Mouse (Mus musculus): Measurements from ENCODE around the gene Zmym3. TPM values are rescaled to one million over a fixed set of nuclear protein-coding genes. Genes with fewer than 3 reads are reported as not detected.
"Not testable (repeated sequence)": the region's sequence is repeated elsewhere in the genome, so short reads cannot be mapped to it uniquely, and the experiment has no call there.

The Zmym3 gene
- total and polyA plus RNA-seq, 2 experiments from 2014 or later = 129 to 226 TPM

- not testable (repeated sequence) for ATAC-seq (ENCODE audit: low FRiP score)
These were observed 61.7 kb downstream of the Zmym3 start for GRCm38 (mm10) chrX:101358902-101359301.

More at GRCm38 (mm10) chrX:101358902-101359301, 61.7 kb downstream of the Zmym3 start:
- WGBS = 63% methylated on average over 3 of the region's 4 CpGs
- H3K9me3 ChIP-seq (ENCODE audit: low read length); H3K27ac ChIP-seq (ENCODE audit: low read depth, low read length); H3K9ac ChIP-seq (replicated peaks; ENCODE audit: low read length, poor library complexity, severe bottlenecking); H3K4me2 ChIP-seq (ENCODE audit: low read depth, low read length, poor library complexity, severe bottlenecking); H3K36me3 ChIP-seq (ENCODE audit: insufficient read depth, low read length); H3K27me3 ChIP-seq (ENCODE audit: insufficient read depth, low read length); DNase-seq (ENCODE audit: low spot score); H3K4me3 ChIP-seq (ENCODE audit: low read depth, low read length); H3K4me1 ChIP-seq (ENCODE audit: insufficient read depth, low read length): not testable (repeated sequence)
- TF ChIP-seq CTCF (IDR thresholded peaks at IDR 0.05) = peak; percentile 42

Other genes starting within 250 kb of the Zmym3 start
- gene Snx12, start 198.3 kb downstream of the Zmym3 start, total RNA-seq (2014; rRNA removed) = 39.7 and 47.1 TPM in 2 replicates
- 33.4 and 35.7 TPM in 2 replicates for gene Snx12, start 198.3 kb downstream of the Zmym3 start, polyA plus RNA-seq (2015; fragmentation: Nextera tagmentation; extraction: Ambion mirVana)
- gene Foxo4, start 166.3 kb downstream of the Zmym3 start, total RNA-seq (2014; rRNA removed) = 9.8 and 13.8 TPM in 2 replicates
- gene Foxo4, start 166.3 kb downstream of the Zmym3 start, polyA plus RNA-seq (2015; fragmentation: Nextera tagmentation; extraction: Ambion mirVana) = 0.48 and 0.65 TPM in 2 replicates
- gene Gm614, start 156.9 kb downstream of the Zmym3 start, total RNA-seq (2014; rRNA removed) = not detected in 2 replicates
- gene Gm614, start 156.9 kb downstream of the Zmym3 start, polyA plus RNA-seq (2015; fragmentation: Nextera tagmentation; extraction: Ambion mirVana) = not detected in 2 replicates
- 2.0 and 4.1 TPM in 2 replicates for gene Il2rg, start 152.6 kb downstream of the Zmym3 start, total RNA-seq (2014; rRNA removed)
- gene Il2rg, start 152.6 kb downstream of the Zmym3 start, polyA plus RNA-seq (2015; fragmentation: Nextera tagmentation; extraction: Ambion mirVana) = 4.7 and 5.9 TPM in 2 replicates
- not detected in 2 replicates for gene Gm20489, start 151.8 kb downstream of the Zmym3 start, total RNA-seq (2014; rRNA removed)
- not detected in 2 replicates for gene Gm20489, start 151.8 kb downstream of the Zmym3 start, polyA plus RNA-seq (2015; fragmentation: Nextera tagmentation; extraction: Ambion mirVana)
- gene Med12, start 146.8 kb downstream of the Zmym3 start, total RNA-seq (2014; rRNA removed) = 37.2 and 39.5 TPM in 2 replicates
- gene Med12, start 146.8 kb downstream of the Zmym3 start, polyA plus RNA-seq (2015; fragmentation: Nextera tagmentation; extraction: Ambion mirVana) = 16.1 and 18.2 TPM in 2 replicates
- gene Nlgn3, start 121.7 kb downstream of the Zmym3 start, total RNA-seq (2014; rRNA removed) = 188 and 189 TPM in 2 replicates
- 82.3 and 84.6 TPM in 2 replicates for gene Nlgn3, start 121.7 kb downstream of the Zmym3 start, polyA plus RNA-seq (2015; fragmentation: Nextera tagmentation; extraction: Ambion mirVana)
- 1.5 and 2.1 TPM in 2 replicates for gene Gjb1, start 44.5 kb downstream of the Zmym3 start, total RNA-seq (2014; rRNA removed)
- 1.7 and 2.4 TPM in 2 replicates for gene Gjb1, start 44.5 kb downstream of the Zmym3 start, polyA plus RNA-seq (2015; fragmentation: Nextera tagmentation; extraction: Ambion mirVana)
- 223 and 265 TPM in 2 replicates for gene Nono, start 8.5 kb upstream of the Zmym3 start, total RNA-seq (2014; rRNA removed)
- gene Nono, start 8.5 kb upstream of the Zmym3 start, polyA plus RNA-seq (2015; fragmentation: Nextera tagmentation; extraction: Ambion mirVana) = 175 and 176 TPM in 2 replicates
- gene Itgb1bp2, start 28.2 kb upstream of the Zmym3 start, total RNA-seq (2014; rRNA removed) = 2.6 and 2.7 TPM in 2 replicates
- 0.88 and 1.4 TPM in 2 replicates for gene Itgb1bp2, start 28.2 kb upstream of the Zmym3 start, polyA plus RNA-seq (2015; fragmentation: Nextera tagmentation; extraction: Ambion mirVana)
- gene Taf1, start 111.9 kb upstream of the Zmym3 start, total RNA-seq (2014; rRNA removed) = 25.6 and 36.9 TPM in 2 replicates
- gene Taf1, start 111.9 kb upstream of the Zmym3 start, polyA plus RNA-seq (2015; fragmentation: Nextera tagmentation; extraction: Ambion mirVana) = 9.9 and 13.4 TPM in 2 replicates
- gene Ogt, start 219.2 kb upstream of the Zmym3 start, total RNA-seq (2014; rRNA removed) = 125 and 174 TPM in 2 replicates
- gene Ogt, start 219.2 kb upstream of the Zmym3 start, polyA plus RNA-seq (2015; fragmentation: Nextera tagmentation; extraction: Ambion mirVana) = 97.6 and 110 TPM in 2 replicates

Measured in midbrain, postnatal 0 days (tissue).